Mouse (Mus musculus): ENCODE measurements around the gene Zbtb16. TPM values are rescaled to one million over a fixed set of nuclear protein-coding genes. Genes with fewer than 3 reads are reported as not detected.

Gene Zbtb16
- total RNA-seq, 2 experiments from 2014 or later, result 85.9 to 92.1 TPM

DNA sequence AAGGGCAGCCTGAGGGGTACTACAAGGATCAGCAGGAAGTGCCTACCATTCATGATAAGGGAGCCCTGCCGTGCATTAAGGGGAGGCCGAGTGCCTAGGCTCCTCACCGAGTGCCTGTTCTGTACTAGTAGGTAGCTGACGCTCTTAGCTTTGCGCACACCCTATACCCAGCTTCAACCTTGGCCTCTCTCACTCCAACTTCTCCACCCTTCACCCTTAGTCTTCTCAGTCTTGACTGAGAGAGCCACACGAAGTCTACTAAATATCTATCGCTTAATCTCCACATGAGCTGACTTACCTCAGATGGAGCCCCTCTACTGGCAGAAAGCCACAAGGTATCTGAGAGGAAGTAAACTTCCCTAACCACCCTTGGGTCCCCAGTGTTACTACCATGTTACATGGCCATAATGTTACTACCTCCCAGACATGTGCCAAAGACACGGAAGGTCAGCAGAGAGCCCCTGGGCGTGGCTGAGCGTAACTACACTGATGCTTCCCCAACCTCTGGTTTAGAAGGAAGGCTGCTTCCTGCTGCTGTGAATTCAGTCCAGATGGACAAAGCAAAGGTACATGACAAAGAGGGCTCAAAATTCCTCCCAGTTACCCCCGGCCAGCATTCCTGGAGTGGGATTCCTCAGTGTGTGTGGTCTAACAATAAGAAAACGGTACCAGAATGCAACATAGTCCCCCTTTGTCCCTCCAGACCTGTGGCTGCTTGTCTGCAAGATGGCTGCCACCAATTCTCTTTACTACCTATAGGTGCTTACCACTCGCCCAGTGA lies 122.8 kb downstream of the Zbtb16 start:
- DNase-seq (ENCODE audit: low spot score in 2 of 2), result no peak

DNA sequence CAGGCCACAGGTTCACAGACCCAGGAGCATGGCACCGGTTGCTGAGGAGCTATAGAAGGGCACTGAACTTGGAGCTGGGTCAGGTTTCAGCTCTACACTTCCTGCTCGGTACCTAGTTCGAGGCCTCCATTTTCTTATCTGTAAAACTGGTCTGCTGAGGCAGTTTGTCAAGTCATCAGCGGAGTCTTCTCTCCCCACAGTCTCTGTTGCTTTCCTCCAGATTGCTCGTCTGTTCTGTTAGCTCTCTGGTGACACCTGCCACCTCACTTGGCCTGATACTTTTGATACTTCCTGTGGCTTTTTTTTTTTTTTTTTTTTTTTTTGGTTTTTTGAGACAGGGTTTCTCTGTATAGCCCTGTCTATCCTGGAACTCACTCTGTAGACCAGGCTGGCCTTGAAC lies 124.2 kb downstream of the Zbtb16 start:
- no peak for DNase-seq (ENCODE audit: low spot score in 2 of 2)

DNA sequence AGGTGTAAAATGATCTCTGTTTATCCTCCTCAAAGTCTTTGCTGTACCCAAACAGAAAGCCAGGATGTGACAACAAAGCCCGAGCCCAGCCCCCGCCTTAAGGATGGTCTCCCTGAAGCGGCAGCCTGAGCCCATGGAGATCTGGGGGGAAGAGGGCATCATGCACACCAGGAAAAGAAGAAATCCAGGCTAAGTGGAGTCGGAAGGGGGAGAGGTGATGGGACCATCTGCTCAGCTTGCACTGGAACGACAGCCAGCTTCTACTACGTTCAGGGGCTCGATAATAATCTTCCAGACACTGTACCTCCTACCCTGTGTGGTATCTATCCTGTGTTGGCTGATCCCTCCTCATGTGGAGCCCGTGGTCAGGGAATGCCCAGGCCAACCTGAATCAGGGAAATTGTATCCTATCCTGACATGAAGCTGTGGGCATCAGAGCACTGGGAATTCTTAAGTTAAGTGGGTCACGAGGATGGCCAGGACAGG lies 124.7 kb downstream of the Zbtb16 start:
- no peak for DNase-seq (ENCODE audit: low spot score in 2 of 2)

- no peak for DNase-seq (ENCODE audit: low spot score in 2 of 2)
Observed at GRCm38 (mm10) chr9:48710355-48711295, 125.4 kb downstream of the Zbtb16 start.

GRCm38 (mm10) chr9:48707824-48708229 lies 128.2 kb downstream of the Zbtb16 start:
- no peak for DNase-seq (ENCODE audit: low spot score in 2 of 2)

GRCm38 (mm10) chr9:48707134-48707823 lies 128.7 kb downstream of the Zbtb16 start:
- no peak for DNase-seq (ENCODE audit: low spot score in 2 of 2)

- DNase-seq (ENCODE audit: low spot score in 2 of 2), result no peak
Observed at GRCm38 (mm10) chr9:48701296-48701695, 134.7 kb downstream of the Zbtb16 start.

DNA sequence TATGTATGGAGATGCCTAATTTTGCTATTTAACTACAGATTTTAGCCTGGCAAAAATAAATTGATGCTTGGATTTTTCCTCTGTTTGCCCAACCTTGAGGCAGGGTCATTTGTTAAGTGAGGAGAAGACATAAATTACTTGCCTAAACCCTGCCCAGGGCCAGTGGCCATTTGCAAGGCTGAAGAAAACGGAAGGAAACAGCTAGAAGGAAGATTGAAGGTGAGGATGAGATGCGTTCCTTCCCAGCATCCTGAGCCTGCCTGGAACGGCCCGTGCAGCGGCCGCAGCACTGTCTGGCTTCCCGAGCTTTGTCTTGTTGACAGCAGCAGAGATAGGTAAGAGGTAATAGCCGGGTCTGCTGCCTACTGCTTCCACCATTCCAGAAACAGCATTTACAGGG lies 135.2 kb downstream of the Zbtb16 start:
- DNase-seq (ENCODE audit: low spot score in 2 of 2), result no peak

- DNase-seq (ENCODE audit: low spot score in 2 of 2), result no peak
Observed at GRCm38 (mm10) chr9:48697470-48697815, 138.6 kb downstream of the Zbtb16 start.

DNA sequence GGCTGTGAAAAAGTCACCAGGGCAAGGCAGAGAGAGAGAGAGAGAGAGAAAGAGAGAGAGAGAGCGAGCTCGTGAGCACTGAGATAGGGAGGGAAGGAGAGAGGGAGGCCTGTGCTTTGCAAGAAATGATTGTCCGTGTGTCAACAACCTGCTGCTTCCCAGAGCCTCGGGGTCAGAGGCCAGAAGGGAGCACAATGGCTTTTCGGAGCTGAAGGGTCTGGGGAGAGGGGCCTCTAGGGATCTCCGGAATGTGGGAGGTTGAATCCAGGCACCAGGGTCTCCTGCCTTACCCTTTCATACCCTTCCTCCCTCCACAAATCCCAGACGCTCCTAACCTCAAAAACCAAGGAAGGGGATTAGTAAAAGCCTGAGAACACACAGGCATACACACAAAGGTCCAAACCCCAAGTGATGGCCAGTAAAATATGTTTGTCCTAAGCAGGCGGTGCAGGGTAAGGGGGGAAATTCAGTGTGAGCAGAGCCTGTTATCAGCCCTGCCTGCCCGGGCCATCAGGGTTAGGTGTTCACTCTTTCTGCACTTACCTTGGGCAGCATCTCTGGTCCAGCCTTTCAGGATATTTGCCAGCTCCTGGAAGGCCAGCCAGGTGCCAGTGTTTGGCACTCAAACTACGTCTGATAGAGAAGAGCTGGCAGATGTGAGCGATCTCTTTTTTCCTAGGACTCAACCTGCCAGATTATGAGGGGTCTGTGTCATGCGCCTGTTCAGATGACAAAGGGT lies 139.1 kb downstream of the Zbtb16 start:
- DNase-seq (ENCODE audit: low spot score in 2 of 2), result no peak

DNA sequence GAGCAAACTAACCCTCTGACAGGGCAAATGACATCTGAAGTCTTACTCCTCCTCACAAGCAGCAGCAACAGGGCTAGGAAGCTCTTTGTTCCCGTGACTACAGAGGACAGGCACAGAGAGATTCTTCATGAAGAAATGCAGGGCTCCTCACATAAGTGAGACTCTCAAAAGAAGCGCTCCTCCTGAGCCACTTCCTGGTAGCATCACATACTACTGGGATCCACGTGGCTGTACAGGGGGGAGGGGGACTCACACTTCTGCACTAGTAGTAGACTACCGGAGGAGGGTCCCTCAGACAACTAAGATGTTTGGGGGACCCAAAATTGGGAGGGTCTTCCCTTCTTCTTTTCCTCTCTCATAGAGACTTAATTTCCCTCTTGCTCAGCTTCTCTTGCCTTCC lies 139.7 kb downstream of the Zbtb16 start:
- DNase-seq (ENCODE audit: low spot score in 2 of 2), result no peak

DNA sequence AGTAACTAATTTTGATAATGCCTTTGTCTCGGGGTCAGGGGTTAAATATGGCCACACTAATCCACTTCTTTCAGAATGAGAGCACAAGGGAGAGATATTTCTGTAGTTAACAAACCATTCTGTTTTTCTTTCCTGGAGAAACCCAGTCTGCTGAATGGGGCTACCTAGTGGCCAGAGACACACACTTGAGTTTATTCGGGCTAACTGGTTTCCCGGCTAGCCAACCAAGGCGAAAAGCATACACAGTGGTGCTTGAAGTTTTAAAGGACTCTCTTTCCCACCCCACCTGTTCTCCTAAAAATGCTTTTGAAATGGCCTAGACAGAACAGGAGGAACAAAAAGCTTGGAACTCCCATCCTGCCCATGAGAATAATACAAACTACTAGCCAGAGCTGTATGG lies 140.2 kb downstream of the Zbtb16 start:
- DNase-seq (ENCODE audit: low spot score in 2 of 2), result no peak

DNA sequence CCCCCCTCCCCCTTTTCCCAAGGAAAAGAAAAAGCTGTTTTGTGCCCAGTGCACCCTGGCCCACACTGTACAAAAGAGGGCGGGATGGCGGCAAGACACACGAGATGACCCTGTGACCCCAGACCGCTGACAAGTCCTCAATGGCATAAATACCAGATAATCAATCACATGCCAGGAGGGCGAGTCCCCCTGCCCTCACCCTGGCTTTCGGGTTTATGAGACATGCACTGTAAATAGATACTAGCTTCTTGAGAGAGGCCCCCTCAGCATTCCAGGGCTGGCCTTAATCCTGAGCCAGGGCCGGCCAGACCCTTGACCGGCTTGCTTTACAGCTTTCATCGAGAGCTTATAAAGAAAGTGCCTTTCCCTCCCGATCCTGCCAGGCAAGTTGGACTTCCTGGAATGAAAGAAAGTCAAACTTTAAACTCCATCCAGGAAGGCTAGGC lies 141.4 kb downstream of the Zbtb16 start:
- DNase-seq (ENCODE audit: low spot score in 2 of 2), result no peak

GRCm38 (mm10) chr9:48693696-48694095 lies 142.3 kb downstream of the Zbtb16 start:
- no peak for DNase-seq (ENCODE audit: low spot score in 2 of 2)

GRCm38 (mm10) chr9:48689718-48689980 lies 146.4 kb downstream of the Zbtb16 start:
- DNase-seq (ENCODE audit: low spot score in 2 of 2), result no peak

GRCm38 (mm10) chr9:48688859-48689717 lies 146.9 kb downstream of the Zbtb16 start:
- DNase-seq (ENCODE audit: low spot score in 2 of 2), result no peak

DNA sequence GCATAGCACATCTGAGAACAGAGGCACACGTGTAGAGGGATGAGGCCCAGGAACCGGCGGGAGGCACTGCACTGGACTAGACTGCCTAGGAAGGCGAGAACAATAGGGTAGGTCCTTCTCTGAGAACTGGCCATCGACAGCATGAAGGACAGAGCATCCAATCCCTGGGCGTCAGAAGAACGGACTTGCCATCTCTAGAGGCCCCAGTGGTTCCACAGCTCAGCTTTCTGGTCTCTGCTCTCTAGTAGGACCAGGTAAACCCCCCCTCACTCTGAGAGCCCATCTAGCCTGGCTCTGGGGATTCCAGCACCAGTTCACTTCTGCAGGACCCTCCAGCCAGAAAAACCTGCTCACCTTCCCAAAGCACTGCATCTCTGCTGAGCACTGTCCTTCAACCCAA lies 148.1 kb downstream of the Zbtb16 start:
- no peak for DNase-seq (ENCODE audit: low spot score in 2 of 2)

DNA sequence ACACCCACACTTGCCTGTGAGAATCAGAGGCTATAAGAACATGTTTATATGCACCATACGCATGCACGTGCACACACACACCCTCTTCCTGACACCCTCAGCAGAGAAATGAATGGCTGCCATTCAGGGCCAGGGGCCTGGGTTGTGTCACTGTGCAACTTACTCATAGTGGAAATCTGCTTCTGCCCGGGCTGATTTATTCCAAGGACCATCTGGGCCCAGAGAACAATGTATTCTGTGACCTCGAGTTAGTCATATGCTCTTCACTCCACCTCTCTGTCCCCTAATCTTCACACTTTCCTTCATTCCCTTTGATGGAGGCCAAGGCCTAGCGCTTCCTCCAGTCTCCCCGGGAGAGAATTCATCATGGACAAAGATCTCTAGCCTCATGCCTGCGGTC lies 150.3 kb downstream of the Zbtb16 start:
- DNase-seq (ENCODE audit: low spot score in 2 of 2), result no peak

- no peak for DNase-seq (ENCODE audit: low spot score in 2 of 2)
Observed at GRCm38 (mm10) chr9:48684144-48684543, 151.9 kb downstream of the Zbtb16 start.

- no peak for DNase-seq (ENCODE audit: low spot score in 2 of 2)
Observed at GRCm38 (mm10) chr9:48681193-48681592, 154.8 kb downstream of the Zbtb16 start.
